Mouse (Mus musculus): ENCODE results near the gene Sik2. TPM values are rescaled to one million over a fixed set of nuclear protein-coding genes. Genes with fewer than 3 reads are reported as not detected.

The Sik2 gene
- polyA plus RNA-seq, 1 experiment from 2014 or later, result 15.7 TPM

GRCm38 (mm10) chr9:50861119-50861839 is 147.6 kb downstream of the Sik2 start:
- DNase-seq (no peak), ATAC-seq (ENCODE audit: insufficient read depth) (no peak)
- no peak for TF ChIP-seq CTCF (IDR thresholded peaks at IDR 0.05; ENCODE audit: low read depth)
- no peak overlapping the region for H3K9ac ChIP-seq
- H3K4me3 ChIP-seq (ENCODE audit: low read depth, low read length), result no peak overlapping the region
- WGBS, result 88% methylated on average over 18 of the region's 18 CpGs
- H3K27ac ChIP-seq (ENCODE audit: low read depth), result no peak overlapping the region
- no peaks in the 10 kb centered on the region for H3K27me3 ChIP-seq (ENCODE audit: insufficient read depth, low read length)
- H3K4me1 ChIP-seq (ENCODE audit: insufficient read depth), result no peaks in the 10 kb centered on the region
- no peaks in the 10 kb centered on the region for H3K9me3 ChIP-seq (ENCODE audit: low read depth, low read length)
- no peak overlapping the region for H3K4me2 ChIP-seq
- peaks cover 68% of the 10 kb centered on the region for H3K36me3 ChIP-seq (ENCODE audit: insufficient read depth)

GRCm38 (mm10) chr9:50858681-50859080 is 150.2 kb downstream of the Sik2 start:
- TF ChIP-seq CTCF (IDR thresholded peaks at IDR 0.05; ENCODE audit: low read depth), result no peak
- H3K4me1 ChIP-seq (ENCODE audit: insufficient read depth), result no peaks in the 10 kb centered on the region
- no peak for ATAC-seq (ENCODE audit: insufficient read depth)
- no peak overlapping the region for H3K4me3 ChIP-seq (ENCODE audit: low read depth, low read length)
- no peaks in the 10 kb centered on the region for H3K27me3 ChIP-seq (ENCODE audit: insufficient read depth, low read length)
- no peak for DNase-seq
- H3K9ac ChIP-seq, result no peak overlapping the region
- peaks cover 51% of the 10 kb centered on the region for H3K36me3 ChIP-seq (ENCODE audit: insufficient read depth)
- 70% methylated on average over 6 of the region's 6 CpGs for WGBS
- H3K4me2 ChIP-seq, result no peak overlapping the region
- H3K9me3 ChIP-seq (ENCODE audit: low read depth, low read length), result no peaks in the 10 kb centered on the region
- H3K27ac ChIP-seq (ENCODE audit: low read depth), result no peak overlapping the region

- Histone ChIP-seq H3K4me2 (peak overlapping the region; percentile 69), H3K36me3 (ENCODE audit: insufficient read depth) (peaks cover 36% of the 10 kb centered on the region), H3K9me3 (ENCODE audit: low read depth, low read length) (no peaks in the 10 kb centered on the region), H3K4me3 (ENCODE audit: low read depth, low read length) (peak overlapping the region; percentile 81), H3K27ac (ENCODE audit: low read depth) (peak overlapping the region; percentile 86), H3K9ac (peak overlapping the region; percentile 74), H3K4me1 (ENCODE audit: insufficient read depth) (no peaks in the 10 kb centered on the region), H3K27me3 (ENCODE audit: insufficient read depth, low read length) (no peaks in the 10 kb centered on the region)
- ATAC-seq (ENCODE audit: insufficient read depth), result peak; percentile 75
- TF ChIP-seq CTCF (IDR thresholded peaks at IDR 0.05; ENCODE audit: low read depth), result no peak
- peak; percentile 57 for DNase-seq
- under 1% methylated on average over 46 of the region's 46 CpGs for WGBS
Measured at GRCm38 (mm10) chr9:50857082-50857641, 151.7 kb downstream of the Sik2 start.

- Histone ChIP-seq H3K4me3 (ENCODE audit: low read depth, low read length) (peak overlapping the region; percentile 81), H3K4me1 (ENCODE audit: insufficient read depth) (no peaks in the 10 kb centered on the region), H3K27me3 (ENCODE audit: insufficient read depth, low read length) (no peaks in the 10 kb centered on the region), H3K9ac (peak overlapping the region; percentile 74), H3K4me2 (peak overlapping the region; percentile 69), H3K9me3 (ENCODE audit: low read depth, low read length) (no peaks in the 10 kb centered on the region), H3K27ac (ENCODE audit: low read depth) (peak overlapping the region; percentile 86), H3K36me3 (ENCODE audit: insufficient read depth) (peaks cover 30% of the 10 kb centered on the region)
- under 1% methylated on average over 45 of the region's 45 CpGs for WGBS
- TF ChIP-seq CTCF (IDR thresholded peaks at IDR 0.05; ENCODE audit: low read depth), result no peak
- ATAC-seq (ENCODE audit: insufficient read depth) (peak; percentile 91), DNase-seq (peak; percentile 96)
Measured at GRCm38 (mm10) chr9:50856341-50857081, 152.4 kb downstream of the Sik2 start.

GRCm38 (mm10) chr9:50855780-50856179 is 153.1 kb downstream of the Sik2 start:
- H3K27me3 ChIP-seq (ENCODE audit: insufficient read depth, low read length), result no peaks in the 10 kb centered on the region
- H3K4me2 ChIP-seq, result peak overlapping the region; percentile 69
- 63% methylated on average over 5 of the region's 5 CpGs for WGBS
- ATAC-seq (ENCODE audit: insufficient read depth), result no peak
- H3K36me3 ChIP-seq (ENCODE audit: insufficient read depth), result peaks cover 22% of the 10 kb centered on the region
- H3K9me3 ChIP-seq (ENCODE audit: low read depth, low read length), result no peaks in the 10 kb centered on the region
- peak overlapping the region; percentile 86 for H3K27ac ChIP-seq (ENCODE audit: low read depth)
- DNase-seq, result no peak
- no peak for TF ChIP-seq CTCF (IDR thresholded peaks at IDR 0.05; ENCODE audit: low read depth)
- no peak overlapping the region for H3K9ac ChIP-seq
- peaks cover 2% of the 10 kb centered on the region; the same call in 1 of the 2 replicates for H3K4me1 ChIP-seq (ENCODE audit: insufficient read depth)
- peak overlapping the region; percentile 81; the same call in 1 of the 2 replicates for H3K4me3 ChIP-seq (ENCODE audit: low read depth, low read length)

GRCm38 (mm10) chr9:50855133-50855766 is 153.6 kb downstream of the Sik2 start:
- 90% methylated on average over 5 of the region's 5 CpGs for WGBS
- peaks cover 17% of the 10 kb centered on the region for H3K36me3 ChIP-seq (ENCODE audit: insufficient read depth)
- ATAC-seq (ENCODE audit: insufficient read depth) (no peak), DNase-seq (no peak)
- H3K4me1 ChIP-seq (ENCODE audit: insufficient read depth), result peaks cover 8% of the 10 kb centered on the region; the same call in 1 of the 2 replicates
- H3K4me2 ChIP-seq, result no peak overlapping the region
- H3K27ac ChIP-seq (ENCODE audit: low read depth), result no peak overlapping the region
- no peaks in the 10 kb centered on the region for H3K27me3 ChIP-seq (ENCODE audit: insufficient read depth, low read length)
- H3K9ac ChIP-seq, result no peak overlapping the region
- TF ChIP-seq CTCF (IDR thresholded peaks at IDR 0.05; ENCODE audit: low read depth), result no peak
- H3K9me3 ChIP-seq (ENCODE audit: low read depth, low read length), result no peaks in the 10 kb centered on the region
- H3K4me3 ChIP-seq (ENCODE audit: low read depth, low read length), result no peak overlapping the region

Measured in lung, embryonic 14.5 days (tissue).